Mouse (Mus musculus) lung, postnatal 0 days (tissue): ENCODE data around the gene Tesk2. TPM values are rescaled to one million over a fixed set of nuclear protein-coding genes. Genes with fewer than 3 reads are reported as not detected.

Experiments
- ATAC-seq: fragments of 200-750 bp; cut with Nextera tagmentation; 2 replicates; pipeline ENCODE4 v1.8.0; 2017; ENCODE audit warnings: moderate library complexity
- DNase-seq: peaks from one replicate; pipeline ENCODE4 v3.0.0-alpha.2; 2016; ENCODE audit warnings: low spot score
- H3K27ac ChIP-seq: fragments of 300-500 bp; sonication (generic); 2 replicates; pipeline ENCODE4 v1.5.1; 2014; ENCODE audit warnings: antibody characterized with exemption, mild to moderate bottlenecking, low read length, mixed read lengths
- H3K27me3 ChIP-seq: fragments of 300-500 bp; sonication (generic); replicated peaks from 2 replicates; pipeline ENCODE4 v1.6.1; 2014; ENCODE audit warnings: low read length, mixed read lengths; ENCODE audit not compliant: insufficient read depth
- H3K36me3 ChIP-seq: fragments of 300-500 bp; sonication (generic); 2 replicates; pipeline ENCODE4 v1.6.1; 2014; ENCODE audit warnings: low read length, mixed read lengths; ENCODE audit not compliant: insufficient read depth
- H3K4me1 ChIP-seq: fragments of 300-500 bp; sonication (generic); 2 replicates; pipeline ENCODE4 v1.6.1; 2014; ENCODE audit warnings: antibody characterized with exemption, low read depth, low read length, mixed read lengths; ENCODE audit not compliant: insufficient read depth
- H3K4me2 ChIP-seq: fragments of 300-500 bp; sonication (generic); replicated peaks from 2 replicates; pipeline ENCODE4 v1.6.1; 2014; ENCODE audit warnings: low read depth, mild to moderate bottlenecking, low read length, moderate library complexity, mixed read lengths
- H3K4me3 ChIP-seq: fragments of 300-500 bp; sonication (generic); 2 replicates; pipeline ENCODE4 v1.5.1; 2014; ENCODE audit warnings: low read depth, low read length
- H3K9ac ChIP-seq: fragments of 300-500 bp; sonication (generic); replicated peaks from 2 replicates; pipeline ENCODE4 v1.6.1; 2014; ENCODE audit warnings: low read depth, mild to moderate bottlenecking
- H3K9me3 ChIP-seq: fragments of 300-500 bp; sonication (generic); 2 replicates; pipeline ENCODE4 v1.6.1; 2016; ENCODE audit warnings: low read length, mixed read lengths
- CTCF ChIP-seq: IDR thresholded peaks from 2 replicates; pipeline ENCODE4 v1.5.1; 2016; ENCODE audit warnings: antibody characterized with exemption, mild to moderate bottlenecking
- EP300 ChIP-seq: IDR thresholded peaks from 2 replicates; pipeline ENCODE4 v1.6.1; 2016; ENCODE audit warnings: antibody characterized with exemption, mild to moderate bottlenecking, control low read depth
- WGBS: fragments of 180-500 bp; shearing (Covaris S2); extraction: QIAGEN DNeasy Blood & Tissue Kit; methylation state at CpG from one replicate; pipeline ENCODE4 v1.1.7; 2014; 5-methylcytosine and 5-hydroxymethylcytosine counted together
- polyA plus RNA-seq: library from polyadenylated mRNA; unstranded; fragments of >200 nt; fragmentation: Nextera tagmentation; extraction: Ambion mirVana; gene quantifications from 2 replicates; pipeline ENCODE4 v1.2.1, GENCODE M21; 2015

The Tesk2 gene
- polyA plus RNA-seq, 1 experiment from 2014 or later, result 4.0 TPM

DNA sequence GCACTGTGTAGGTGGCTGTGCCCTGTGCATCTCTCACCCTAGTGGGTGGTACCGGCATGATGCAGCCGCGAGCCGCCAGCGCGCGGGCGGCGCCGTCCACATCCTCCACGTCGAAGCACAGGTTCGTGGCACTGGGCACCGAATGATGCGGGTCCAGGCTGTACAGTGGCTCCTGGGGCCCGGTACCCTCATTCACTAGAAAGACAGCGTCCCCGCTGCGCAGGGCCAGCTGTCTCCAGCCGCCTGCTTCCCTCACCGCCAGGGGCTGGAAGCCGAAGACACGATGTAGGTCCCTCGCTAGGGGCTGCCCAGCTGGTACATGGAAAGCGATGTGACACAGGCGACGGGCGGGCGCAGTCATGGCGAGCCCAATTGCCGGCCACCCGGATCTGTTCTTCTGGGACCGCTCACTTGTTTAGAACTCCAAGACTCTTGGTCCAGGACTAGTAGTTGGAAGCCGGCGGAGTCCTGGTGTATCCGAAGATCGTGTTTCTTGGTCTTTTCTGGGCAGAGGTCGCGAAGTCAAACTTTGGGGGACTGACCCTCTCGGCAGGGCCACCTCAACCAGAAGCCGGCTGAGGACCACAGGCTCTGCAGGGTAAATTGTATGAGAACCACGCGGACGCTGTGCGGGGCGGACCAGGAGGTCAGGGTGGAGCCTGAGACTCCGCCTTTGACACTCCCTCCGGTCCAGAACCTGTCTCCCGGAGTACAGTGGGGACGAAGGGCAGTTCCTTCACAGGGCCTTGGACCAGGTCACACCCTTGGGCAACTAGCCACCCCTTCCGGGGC lies 100.3 kb downstream of the Tesk2 start:
- no peaks in the 10 kb centered on the region for H3K9me3 ChIP-seq
- H3K27ac ChIP-seq, result no peak overlapping the region
- peak; percentile 86 for DNase-seq
- 0 out of 2 replicates have a peak overlapping the region, but pooled peaks have one; percentile 3 for H3K9ac ChIP-seq
- peak overlapping the region; percentile 46 for H3K4me3 ChIP-seq
- peaks cover 17% of the 10 kb centered on the region; the same call in 1 of the 2 replicates for H3K4me1 ChIP-seq
- TF ChIP-seq EP300 (no peak), CTCF (peak; percentile 65)
- H3K4me2 ChIP-seq, result peak overlapping the region; percentile 91
- 0 out of 2 replicates have a peak, but pooled peaks cover 4% of the 10 kb centered on the region for H3K36me3 ChIP-seq
- peaks cover 11% of the 10 kb centered on the region for H3K27me3 ChIP-seq
- peak; percentile 86 for ATAC-seq
- under 1% methylated on average over 49 of the region's 51 CpGs for WGBS

DNA sequence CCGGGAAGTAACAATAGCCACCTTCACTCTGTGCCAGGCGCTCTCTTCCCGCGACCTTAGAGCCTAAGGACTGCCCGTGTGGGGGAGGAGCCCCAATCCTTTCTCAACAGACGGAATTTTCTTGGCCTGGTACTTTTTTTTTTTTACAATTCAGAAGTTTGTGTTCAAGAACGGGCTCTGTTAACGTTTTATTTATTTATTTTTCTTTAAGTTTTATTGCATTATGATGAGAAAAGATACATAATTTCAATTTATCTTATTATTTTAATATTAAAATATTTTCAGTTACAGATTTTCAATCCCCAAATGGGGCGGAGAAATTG lies 100.9 kb downstream of the Tesk2 start, which contains the start of gene Hpdl:
TSS of gene Hpdl (minus strand) at position 14 of the 323 bp plus-strand sequence.
- peaks cover 17% of the 10 kb centered on the region; the same call in 1 of the 2 replicates for H3K4me1 ChIP-seq
- WGBS, result 10% methylated on average over 9 of the region's 9 CpGs
- H3K9me3 ChIP-seq, result no peaks in the 10 kb centered on the region
- ATAC-seq, result no peak
- no peak within 1 kb of the TSS for H3K27ac ChIP-seq
- peak within 1 kb of the TSS; percentile 91 for H3K4me2 ChIP-seq
- H3K4me3 ChIP-seq, result peak within 1 kb of the TSS; percentile 46
- DNase-seq, result no peak
- 0 out of 2 replicates have a peak within 1 kb of the TSS, but pooled peaks have one; percentile 3 for H3K9ac ChIP-seq
- peaks cover 11% of the 10 kb centered on the region for H3K27me3 ChIP-seq
- no peak for TF ChIP-seq CTCF
- 0 out of 2 replicates have a peak, but pooled peaks have one; percentile 29 for TF ChIP-seq EP300
- 0 out of 2 replicates have a peak, but pooled peaks cover 4% of the 10 kb centered on the region for H3K36me3 ChIP-seq

DNA sequence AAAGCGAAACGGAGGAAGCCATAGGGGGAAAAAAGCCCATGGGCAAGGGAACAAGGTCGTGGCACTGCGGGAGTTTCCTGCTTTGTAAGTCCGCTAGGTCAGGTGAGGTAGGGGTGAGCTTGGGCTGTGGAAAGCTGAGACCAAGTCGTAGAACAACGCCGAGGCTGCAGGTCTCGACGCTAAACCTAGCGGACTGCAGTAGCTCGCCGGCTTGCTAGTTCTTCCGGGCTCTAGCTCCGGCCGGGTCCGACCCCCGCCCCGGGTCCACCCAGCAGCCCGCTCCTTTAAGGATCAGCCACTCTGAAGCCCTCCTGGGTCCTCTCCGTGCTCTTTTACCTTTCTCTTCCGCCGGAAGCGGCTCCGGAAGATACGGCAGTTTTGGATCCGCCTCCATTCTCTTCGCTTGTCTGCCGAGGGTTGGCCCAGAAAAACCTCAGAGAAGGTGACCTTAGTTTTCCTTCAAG lies 103.8 kb downstream of the Tesk2 start:
- Histone ChIP-seq H3K4me1 (peaks cover 17% of the 10 kb centered on the region; the same call in 1 of the 2 replicates), H3K27me3 (peaks cover 11% of the 10 kb centered on the region), H3K9me3 (no peaks in the 10 kb centered on the region), H3K4me2 (peak overlapping the region; percentile 80), H3K9ac (peak overlapping the region; percentile 60), H3K4me3 (peak overlapping the region; percentile 57), H3K27ac (peak overlapping the region; percentile 74; the same call in 1 of the 2 replicates), H3K36me3 (no peaks in the 10 kb centered on the region)
- no peak for TF ChIP-seq EP300
- TF ChIP-seq CTCF, result no peak
- ATAC-seq (peak; percentile 46; the same call in 1 of the 2 replicates), DNase-seq (peak; percentile 79)
- under 1% methylated on average over 29 of the region's 29 CpGs for WGBS

DNA sequence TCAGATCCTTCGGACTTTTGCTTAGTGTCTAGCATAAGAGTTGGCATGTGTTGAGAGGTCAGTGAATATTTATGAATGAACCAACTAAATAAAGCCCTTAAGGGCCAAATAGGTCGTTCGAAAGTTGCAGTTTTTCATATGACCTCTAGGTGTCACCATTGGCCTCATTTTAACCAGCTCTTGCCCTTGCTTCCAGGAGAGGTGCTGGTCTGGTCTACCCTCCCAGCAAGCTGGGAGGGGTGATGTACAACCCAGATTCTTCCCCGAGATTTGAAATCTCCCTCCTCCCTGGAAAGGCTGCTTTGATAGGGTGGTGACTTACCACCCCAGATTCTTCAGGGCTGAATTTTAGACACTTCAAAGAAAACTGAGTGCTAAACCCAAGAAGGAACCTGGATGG lies 107.1 kb downstream of the Tesk2 start:
- peak; percentile 88 for DNase-seq
- no peaks in the 10 kb centered on the region for H3K9me3 ChIP-seq
- H3K4me3 ChIP-seq, result no peak overlapping the region
- peak; percentile 39 for ATAC-seq
- H3K4me1 ChIP-seq, result peaks cover 8% of the 10 kb centered on the region; the same call in 1 of the 2 replicates
- H3K4me2 ChIP-seq, result no peak overlapping the region
- no peaks in the 10 kb centered on the region for H3K27me3 ChIP-seq
- no peak for TF ChIP-seq EP300
- TF ChIP-seq CTCF, result peak; percentile 78
- no peak overlapping the region for H3K27ac ChIP-seq
- no peak overlapping the region for H3K9ac ChIP-seq
- no peaks in the 10 kb centered on the region for H3K36me3 ChIP-seq
- under 1% methylated on average over 4 of the region's 4 CpGs for whole genome bisulfite sequencing

DNA sequence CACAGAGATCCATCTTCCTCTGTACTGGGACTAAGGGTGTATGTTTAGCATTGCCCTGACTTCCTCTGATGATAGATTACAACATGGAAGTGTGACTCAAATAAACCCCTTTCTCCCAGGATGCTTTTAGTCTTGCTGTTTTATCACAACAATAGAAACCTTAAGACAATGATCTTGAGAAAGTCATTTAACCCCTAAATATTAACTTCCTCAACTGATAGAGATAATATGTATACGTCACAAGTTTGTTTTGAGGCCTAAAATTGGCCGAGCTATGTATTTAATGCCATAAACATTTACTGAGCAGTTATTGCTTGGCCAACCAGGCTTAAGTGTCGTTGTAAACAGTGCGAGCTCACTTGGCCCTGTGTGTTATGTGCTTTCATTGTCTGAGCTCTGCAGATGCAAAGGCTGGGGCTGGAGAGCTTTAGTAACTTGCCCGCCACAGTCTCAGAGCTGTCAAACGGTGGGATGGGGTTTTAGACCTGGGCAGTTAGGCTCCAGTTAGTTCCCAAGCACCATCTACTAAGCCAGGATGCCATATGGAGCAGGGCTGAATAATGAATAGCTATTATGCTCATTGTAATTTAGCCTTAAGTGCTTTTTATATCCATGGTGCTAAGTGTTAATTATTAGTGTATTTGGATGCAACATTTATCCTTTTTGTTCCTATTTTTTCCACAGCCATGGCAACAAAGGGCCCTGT lies 108.8 kb downstream of the Tesk2 start:
- no peak overlapping the region for H3K27ac ChIP-seq
- 34% methylated on average over 6 of the region's 6 CpGs for WGBS
- ATAC-seq (peak; percentile 74), DNase-seq (peak; percentile 58)
- H3K4me3 ChIP-seq, result no peak overlapping the region
- H3K9me3 ChIP-seq, result no peaks in the 10 kb centered on the region
- no peak overlapping the region for H3K4me2 ChIP-seq
- peaks cover 8% of the 10 kb centered on the region; the same call in 1 of the 2 replicates for H3K4me1 ChIP-seq
- no peaks in the 10 kb centered on the region for H3K27me3 ChIP-seq
- no peak for TF ChIP-seq CTCF
- TF ChIP-seq EP300, result peak; percentile 87
- no peaks in the 10 kb centered on the region for H3K36me3 ChIP-seq
- H3K9ac ChIP-seq, result no peak overlapping the region

DNA sequence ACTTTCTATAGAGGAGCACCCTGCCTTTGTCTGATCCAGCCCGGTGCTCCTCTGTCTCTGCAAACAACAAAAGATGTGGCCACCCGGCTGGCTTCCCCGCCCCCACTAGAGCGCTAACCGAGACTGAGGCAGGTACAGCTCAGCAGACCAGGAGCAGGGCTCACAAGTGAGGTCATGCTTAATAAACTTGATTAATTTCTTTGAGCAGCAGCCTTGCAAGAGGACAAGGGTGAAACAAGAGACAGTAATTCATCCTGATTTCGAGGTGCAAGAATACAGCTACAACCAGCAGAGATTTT lies 109.3 kb downstream of the Tesk2 start:
- WGBS, result 33% methylated on average over 6 of the region's 6 CpGs
- peaks cover 6% of the 10 kb centered on the region; the same call in 1 of the 2 replicates for H3K4me1 ChIP-seq
- H3K27ac ChIP-seq, result no peak overlapping the region
- no peaks in the 10 kb centered on the region for H3K9me3 ChIP-seq
- ATAC-seq (no peak), DNase-seq (no peak)
- TF ChIP-seq CTCF (no peak), EP300 (no peak)
- no peaks in the 10 kb centered on the region for H3K36me3 ChIP-seq
- H3K4me3 ChIP-seq, result no peak overlapping the region
- H3K9ac ChIP-seq, result no peak overlapping the region
- H3K27me3 ChIP-seq, result no peaks in the 10 kb centered on the region
- no peak overlapping the region for H3K4me2 ChIP-seq
